8 mouse cellular contexts compared by ENCODE assay signal in genomic region chr2:104122505-104123378, GRCm38 (mm10). TPM values are rescaled to one million over a fixed set of nuclear protein-coding genes. Genes with fewer than 3 reads are reported as not detected.
DNase-seq lines count a peak whose midpoint lies in the region; ATAC-seq and TF ChIP-seq lines count a peak whose summit lies in the region.

Gene A930018P22Rik, plus strand, starts transcription at chr2:104122769.

- TF ChIP-seq EP300 in lung, postnatal 0 days (IDR thresholded peaks at IDR 0.05): no peak

- POLR2A ChIA-PET in Patski (lab: Charles Lee): interaction anchor here (1.2 kb wide), 1 partner anchor 9 kb away, joined by 3 read pairs; no protein-coding TSS in a partner anchor

- peaks cover 5% of the 10 kb centered on the region for H3K4me1 ChIP-seq in hindbrain, embryonic 12.5 days
- H3K4me1 ChIP-seq in lung, postnatal 0 days (ENCODE audit: insufficient read depth, low read depth, low read length): peaks cover 3% of the 10 kb centered on the region; the same call in 1 of the 2 replicates

- CTCF ChIA-PET in Patski (lab: Charles Lee): interaction anchor here (0.9 to 1.3 kb wide), 6 partner anchors 12 to 89 kb away, joined by 3 read pairs; no protein-coding TSS in a partner anchor

- no peaks in the 10 kb centered on the region for H3K36me3 ChIP-seq in hindbrain, embryonic 12.5 days
- no peaks in the 10 kb centered on the region for H3K36me3 ChIP-seq in lung, postnatal 0 days (ENCODE audit: insufficient read depth, low read length)

- peaks cover 3% of the 10 kb centered on the region for H3K27me3 ChIP-seq in Patski
- peaks cover 28% of the 10 kb centered on the region for H3K27me3 ChIP-seq in hindbrain, embryonic 12.5 days
- H3K27me3 ChIP-seq in lung, postnatal 0 days (replicated peaks; ENCODE audit: insufficient read depth, low read length): no peaks in the 10 kb centered on the region

- H3K9ac ChIP-seq in hindbrain, embryonic 12.5 days: peak within 1 kb of the TSS; percentile 62
- H3K9ac ChIP-seq in lung, postnatal 0 days (replicated peaks; ENCODE audit: low read depth): peak within 1 kb of the TSS; percentile 37; the same call in 1 of the 2 replicates

- WGBS in hindbrain, embryonic 12.5 days: under 1% methylated on average over 74 of the region's 74 CpGs
- WGBS in lung, postnatal 0 days: under 1% methylated on average over 58 of the region's 74 CpGs

- H3K27ac ChIP-seq in hindbrain, embryonic 12.5 days: no peak within 1 kb of the TSS
- peak within 1 kb of the TSS; percentile 44; the same call in 1 of the 2 replicates for H3K27ac ChIP-seq in lung, postnatal 0 days (ENCODE audit: low read length)

- no peaks in the 10 kb centered on the region for H3K9me3 ChIP-seq in hindbrain, embryonic 12.5 days (replicated peaks)
- H3K9me3 ChIP-seq in lung, postnatal 0 days (ENCODE audit: low read length): no peaks in the 10 kb centered on the region

- TF ChIP-seq CTCF in Patski (IDR thresholded peaks at IDR 0.05): no peak
- peak; percentile 22; the same call in 1 of the 2 replicates for TF ChIP-seq CTCF in lung, postnatal 0 days (IDR thresholded peaks at IDR 0.05)

- peak within 1 kb of the TSS; percentile 75 for H3K4me3 ChIP-seq in hindbrain, embryonic 12.5 days
- peak within 1 kb of the TSS; percentile 66 for H3K4me3 ChIP-seq in lung, postnatal 0 days (ENCODE audit: low read depth, low read length)

- H3K4me2 ChIP-seq in hindbrain, embryonic 12.5 days (replicated peaks): peak within 1 kb of the TSS; percentile 73
- peak within 1 kb of the TSS; percentile 98 for H3K4me2 ChIP-seq in lung, postnatal 0 days (replicated peaks; ENCODE audit: low read depth, low read length)

- in situ Hi-C loops in Patski (cut with MboI; ENCODE audit: low pct_unique_long_range_greater_than_20kb): loop anchor here (10.0 kb wide), 1 partner anchor 88 kb away; no protein-coding TSS in a partner anchor

- ATAC-seq in Patski: peak; percentile 89
- ATAC-seq in hindbrain, embryonic 12.5 days (ENCODE audit: low FRiP score): peak; percentile 95
- peak; percentile 96 for ATAC-seq in lung, postnatal 0 days

- DNase-seq in Patski (ENCODE audit: low read depth, low spot score): no peak
- peak; percentile 93 to 95 for DNase-seq in cerebellum, postnatal 10 days
- peak; percentile 76 to 86 for DNase-seq in frontal cortex, postnatal 10 days (ENCODE audit: low spot score in 2 of 2)
- peak; percentile 79 to 87 for DNase-seq in layer of hippocampus, postnatal 10 days (ENCODE audit: low spot score in 2 of 2)
- DNase-seq in lung, postnatal 0 days (ENCODE audit: low spot score): peak; percentile 94
- peak; percentile 62 for DNase-seq in ovary, postnatal 10 days (ENCODE audit: low spot score)
- DNase-seq in thymus, postnatal 0 days (ENCODE audit: low spot score): peak; percentile 85

RNA-seq across cellular contexts. Expression of gene A930018P22Rik, which starts in this region (rescaled TPM):
- polyA plus RNA-seq in Patski (2021): not detected
- polyA plus RNA-seq in hindbrain, embryonic 12.5 days (2016; fragmentation: Nextera tagmentation; extraction: Ambion mirVana): not detected in 2 replicates
- total RNA-seq in layer of hippocampus, postnatal 10 days (2021): not detected
- polyA plus RNA-seq in lung, postnatal 0 days (2015; fragmentation: Nextera tagmentation; extraction: Ambion mirVana): 0.14 TPM in 1 of 2 replicates, not detected in the other
- polyA plus RNA-seq in thymus, postnatal 0 days (2015; fragmentation: Nextera tagmentation; extraction: Ambion mirVana): not detected in 2 replicates

Comparison
In these comparisons a context has a peak if more than half of its experiments do, and no peak if none do; other contexts are left out.
1. Peak in ATAC-seq in Patski; RNA of the gene not detected or under 1 TPM.
2. Peak in ATAC-seq, H3K4me3 ChIP-seq, H3K9ac ChIP-seq and H3K4me2 ChIP-seq in hindbrain, embryonic 12.5 days; RNA of the gene not detected or under 1 TPM.
3. Peak in DNase-seq in layer of hippocampus, postnatal 10 days; RNA of the gene not detected or under 1 TPM.
4. Peak in DNase-seq, ATAC-seq, H3K4me3 ChIP-seq, H3K27ac ChIP-seq, H3K9ac ChIP-seq and H3K4me2 ChIP-seq in lung, postnatal 0 days; RNA of the gene not detected or under 1 TPM.
5. Peak in DNase-seq in thymus, postnatal 0 days; RNA of the gene not detected or under 1 TPM.